9 mouse cellular contexts compared by ENCODE assay signal in genomic region chr5:64587895-64588738, GRCm38 (mm10).
DNase-seq lines count a peak whose midpoint lies in the region; ATAC-seq and TF ChIP-seq lines count a peak whose summit lies in the region.
"Had no signal": no experiment of that assay in that cellular context is flagged by ENCODE, and none has a peak within 500 bp of the region (broad histone marks: within the 10 kb centered on the region; RNA-seq: fewer than 3 reads in every experiment).

No protein-coding gene starts in this region.

- H3K9me3 ChIP-seq in lung, postnatal 0 days (ENCODE audit: low read length) = no peaks in the 10 kb centered on the region
- H3K9me3 ChIP-seq in intestine, postnatal 0 days (ENCODE audit: control insufficient read depth) = no peaks in the 10 kb centered on the region
- H3K9me3 ChIP-seq: hindbrain, embryonic 15.5 days; limb, embryonic 12.5 days had no signal

- no peak for TF ChIP-seq EP300 in lung, postnatal 0 days (IDR thresholded peaks at IDR 0.05)

- TF ChIP-seq CTCF in lung, postnatal 0 days (IDR thresholded peaks at IDR 0.05) = no peak
- TF ChIP-seq CTCF in intestine, postnatal 0 days (IDR thresholded peaks at IDR 0.05; ENCODE audit: low read depth) = no peak

- H3K9ac ChIP-seq in lung, postnatal 0 days (replicated peaks; ENCODE audit: low read depth) = no peak overlapping the region
- no peak overlapping the region for H3K9ac ChIP-seq in intestine, postnatal 0 days (ENCODE audit: low read depth, low read length)
- H3K9ac ChIP-seq: hindbrain, embryonic 15.5 days; limb, embryonic 12.5 days had no signal

- H3K27ac ChIP-seq in lung, postnatal 0 days (ENCODE audit: low read length) = no peak overlapping the region
- peak overlapping the region; percentile 1; the same call in 1 of the 2 replicates for H3K27ac ChIP-seq in intestine, postnatal 0 days (ENCODE audit: low read depth, low read length)
- H3K27ac ChIP-seq: hindbrain, embryonic 15.5 days; limb, embryonic 12.5 days had no signal

- no peaks in the 10 kb centered on the region for H3K27me3 ChIP-seq in lung, postnatal 0 days (replicated peaks; ENCODE audit: insufficient read depth, low read length)
- no peaks in the 10 kb centered on the region for H3K27me3 ChIP-seq in intestine, postnatal 0 days (replicated peaks; ENCODE audit: control insufficient read depth, insufficient read depth, low read length)
- H3K27me3 ChIP-seq: hindbrain, embryonic 15.5 days; limb, embryonic 12.5 days had no signal

- H3K4me1 ChIP-seq in lung, postnatal 0 days (ENCODE audit: insufficient read depth, low read depth, low read length) = no peaks in the 10 kb centered on the region
- H3K4me1 ChIP-seq in intestine, postnatal 0 days (replicated peaks; ENCODE audit: control insufficient read depth, insufficient read depth, low read length) = no peaks in the 10 kb centered on the region

- no peak overlapping the region for H3K4me2 ChIP-seq in lung, postnatal 0 days (replicated peaks; ENCODE audit: low read depth, low read length)
- 0 out of 2 replicates have a peak overlapping the region, but pooled peaks have one; percentile 4 for H3K4me2 ChIP-seq in intestine, postnatal 0 days (replicated peaks; ENCODE audit: low read depth)
- H3K4me2 ChIP-seq: hindbrain, embryonic 15.5 days; limb, embryonic 12.5 days had no signal

- peak; percentile 49 for ATAC-seq in lung, postnatal 0 days
- peak; percentile 86 for ATAC-seq in intestine, postnatal 0 days
- no peak for ATAC-seq in inflammation-experienced regulatory T-cells, adult 6 months

- WGBS in lung, postnatal 0 days = 22% methylated on average over 8 of the region's 8 CpGs
- WGBS in intestine, postnatal 0 days = 7% methylated on average over 8 of the region's 8 CpGs

- DNase-seq in lung, postnatal 0 days (ENCODE audit: low spot score) = peak; percentile 26
- DNase-seq in lung, adult 18-20 months = no peak
- peak; percentile 78 for DNase-seq in c-Kit-negative CD71-positive TER-119-positive erythroid progenitor cells, embryonic 14.5 days (ENCODE audit: low read depth, low spot score)
- DNase-seq in spleen, postnatal 10 days (ENCODE audit: low spot score in 2 of 2) = peak; percentile 53 to 77
- DNase-seq in cerebellum, adult 9-11 months = no peak

- no peak overlapping the region for H3K4me3 ChIP-seq in lung, postnatal 0 days (ENCODE audit: low read depth, low read length)
- no peak overlapping the region for H3K4me3 ChIP-seq in intestine, postnatal 0 days (ENCODE audit: low read depth, low read length)
- H3K4me3 ChIP-seq: hindbrain, embryonic 15.5 days; limb, embryonic 12.5 days had no signal

- no peaks in the 10 kb centered on the region for H3K36me3 ChIP-seq in lung, postnatal 0 days (ENCODE audit: insufficient read depth, low read length)
- no peaks in the 10 kb centered on the region for H3K36me3 ChIP-seq in intestine, postnatal 0 days (ENCODE audit: control insufficient read depth, insufficient read depth)
- H3K36me3 ChIP-seq: hindbrain, embryonic 15.5 days; limb, embryonic 12.5 days had no signal

Comparison
In these comparisons a context has a peak if more than half of its experiments do, and no peak if none do; other contexts are left out.
1. DNase-seq: peak in lung, postnatal 0 days (single experiment), c-Kit-negative CD71-positive TER-119-positive erythroid progenitor cells, embryonic 14.5 days (single experiment) and spleen, postnatal 10 days (2 of 2); none in lung, adult 18-20 months (0 of 2) and cerebellum, adult 9-11 months (single experiment).